Mouse (Mus musculus) liver, embryonic 15.5 days (tissue): ENCODE data around the gene Btnl9. TPM values are rescaled to one million over a fixed set of nuclear protein-coding genes. Genes with fewer than 3 reads are reported as not detected.

Experiments
- polyA plus RNA-seq: library from polyadenylated mRNA; unstranded; fragments of >200 nt; fragmentation: Nextera tagmentation; extraction: Ambion mirVana; gene quantifications from 2 replicates; pipeline ENCODE4 v1.2.1, GENCODE M21; 2015

Gene Btnl9
- polyA plus RNA-seq, 1 experiment from 2014 or later = 0.76 TPM

Other genes starting within 250 kb of the Btnl9 start
- 2.7 and 2.8 TPM in 2 replicates for gene Psme2b, start 241.0 kb downstream of the Btnl9 start, polyA plus RNA-seq
- gene Olfr56, start 208.3 kb downstream of the Btnl9 start, polyA plus RNA-seq = 0.05 and 0.07 TPM in 2 replicates
- gene 9930111J21Rik1, start 207.8 kb downstream of the Btnl9 start, polyA plus RNA-seq = 1.1 TPM in 2 replicates
- 0.03 TPM in 1 of 2 replicates, not detected in the other for gene Gm12185, start 194.9 kb downstream of the Btnl9 start, polyA plus RNA-seq
- 1.2 and 1.5 TPM in 2 replicates for gene Tgtp1, start 193.0 kb downstream of the Btnl9 start, polyA plus RNA-seq
- 1.2 and 1.6 TPM in 2 replicates for gene 9930111J21Rik2, start 135.9 kb downstream of the Btnl9 start, polyA plus RNA-seq
- gene Tgtp2, start 123.0 kb downstream of the Btnl9 start, polyA plus RNA-seq = 0.86 and 1.1 TPM in 2 replicates
- 7.0 and 7.1 TPM in 2 replicates for gene Ifi47, start 110.6 kb downstream of the Btnl9 start, polyA plus RNA-seq
- gene Olfr1396, start 72.3 kb downstream of the Btnl9 start, polyA plus RNA-seq = not detected in 2 replicates
- not detected in 2 replicates for gene Olfr1395, start 44.9 kb downstream of the Btnl9 start, polyA plus RNA-seq
- gene Olfr1394, start 32.8 kb downstream of the Btnl9 start, polyA plus RNA-seq = not detected in 2 replicates
- 10.2 and 10.4 TPM in 2 replicates for gene Zfp62, start 16.1 kb upstream of the Btnl9 start, polyA plus RNA-seq
- gene Mgat1, start 57.0 kb upstream of the Btnl9 start, polyA plus RNA-seq = 35.1 and 45.6 TPM in 2 replicates
- not detected in 2 replicates for gene Olfr1393, start 91.1 kb upstream of the Btnl9 start, polyA plus RNA-seq
- gene Olfr1392, start 98.1 kb upstream of the Btnl9 start, polyA plus RNA-seq = not detected in 2 replicates
- gene Olfr10, start 117.6 kb upstream of the Btnl9 start, polyA plus RNA-seq = not detected in 2 replicates
- gene Olfr1391, start 135.6 kb upstream of the Btnl9 start, polyA plus RNA-seq = not detected in 2 replicates
- gene Olfr1390, start 148.0 kb upstream of the Btnl9 start, polyA plus RNA-seq = not detected in 2 replicates
- not detected in 2 replicates for gene Olfr1389, start 235.9 kb upstream of the Btnl9 start, polyA plus RNA-seq
- 0.06 TPM in 1 of 2 replicates, not detected in the other for gene Olfr1388, start 249.5 kb upstream of the Btnl9 start, polyA plus RNA-seq